Mouse (Mus musculus) megakaryocyte progenitor cell, adult 5-6 weeks (primary cell): ENCODE data around the gene Letm1. TPM values are rescaled to one million over a fixed set of nuclear protein-coding genes. Genes with fewer than 3 reads are reported as not detected.

ENCODE experiments used
- total RNA-seq, 2 experiments: library from RNA; stranded (forward) in 1 of 2; stranded (reverse) in 1 of 2; fragments of 157-497, 149-512 nt in 1 of 2; fragments of 200-1000 nt in 1 of 2; gene quantifications; 2 replicates each; pipeline versions ENCODE4 v1.2.3 to v1.2.4; 2015 to 2017

Gene Letm1
- total RNA-seq, 2 experiments from 2014 or later = 16.2 to 22.2 TPM

Other genes starting within 250 kb of the Letm1 start
- 16.1 and 27.6 TPM in 2 replicates for gene Fam53a, start 153.2 kb downstream of the Letm1 start, total RNA-seq (2015)
- gene Fam53a, start 153.2 kb downstream of the Letm1 start, total RNA-seq (2017) = 16.6 and 25.9 TPM in 2 replicates
- gene Gm9903, start 152.9 kb downstream of the Letm1 start, total RNA-seq (2015) = 0.37 and 0.74 TPM in 2 replicates
- gene Gm9903, start 152.9 kb downstream of the Letm1 start, total RNA-seq (2017) = 1.1 TPM in 1 of 2 replicates, not detected in the other
- gene Slbp, start 130.2 kb downstream of the Letm1 start, total RNA-seq (2015) = 206 and 223 TPM in 2 replicates
- 253 and 266 TPM in 2 replicates for gene Slbp, start 130.2 kb downstream of the Letm1 start, total RNA-seq (2017)
- gene Tacc3, start 124.7 kb downstream of the Letm1 start, total RNA-seq (2015) = 180 and 190 TPM in 2 replicates
- gene Tacc3, start 124.7 kb downstream of the Letm1 start, total RNA-seq (2017) = 184 and 199 TPM in 2 replicates
- 15.9 and 17.5 TPM in 2 replicates for gene Tmem129, start 124.4 kb downstream of the Letm1 start, total RNA-seq (2015)
- 17.8 and 23.7 TPM in 2 replicates for gene Tmem129, start 124.4 kb downstream of the Letm1 start, total RNA-seq (2017)
- gene Fgfr3, start 61.1 kb downstream of the Letm1 start, total RNA-seq (2015) = 0.39 TPM in 1 of 2 replicates, not detected in the other
- 1.0 TPM in 1 of 2 replicates, not detected in the other for gene Fgfr3, start 61.1 kb downstream of the Letm1 start, total RNA-seq (2017)
- 60.1 and 64.1 TPM in 2 replicates for gene Nsd2, start 37.9 kb upstream of the Letm1 start, total RNA-seq (2015)
- gene Nsd2, start 37.9 kb upstream of the Letm1 start, total RNA-seq (2017) = 85.5 and 127 TPM in 2 replicates
- gene Nelfa, start 153.6 kb upstream of the Letm1 start, total RNA-seq (2015) = 31.1 and 33.7 TPM in 2 replicates
- gene Nelfa, start 153.6 kb upstream of the Letm1 start, total RNA-seq (2017) = 34.5 and 37.7 TPM in 2 replicates
- 0.79 and 1.1 TPM in 2 replicates for gene Gm1673, start 200.6 kb upstream of the Letm1 start, total RNA-seq (2015)
- gene Gm1673, start 200.6 kb upstream of the Letm1 start, total RNA-seq (2017) = 1.1 and 3.7 TPM in 2 replicates
- gene Nat8l, start 213.2 kb upstream of the Letm1 start, total RNA-seq (2015) = 1.7 and 1.8 TPM in 2 replicates
- 2.2 TPM in 2 replicates for gene Nat8l, start 213.2 kb upstream of the Letm1 start, total RNA-seq (2017)